Mouse (Mus musculus): ENCODE results near the gene Reep1.

The Reep1 gene

DNA sequence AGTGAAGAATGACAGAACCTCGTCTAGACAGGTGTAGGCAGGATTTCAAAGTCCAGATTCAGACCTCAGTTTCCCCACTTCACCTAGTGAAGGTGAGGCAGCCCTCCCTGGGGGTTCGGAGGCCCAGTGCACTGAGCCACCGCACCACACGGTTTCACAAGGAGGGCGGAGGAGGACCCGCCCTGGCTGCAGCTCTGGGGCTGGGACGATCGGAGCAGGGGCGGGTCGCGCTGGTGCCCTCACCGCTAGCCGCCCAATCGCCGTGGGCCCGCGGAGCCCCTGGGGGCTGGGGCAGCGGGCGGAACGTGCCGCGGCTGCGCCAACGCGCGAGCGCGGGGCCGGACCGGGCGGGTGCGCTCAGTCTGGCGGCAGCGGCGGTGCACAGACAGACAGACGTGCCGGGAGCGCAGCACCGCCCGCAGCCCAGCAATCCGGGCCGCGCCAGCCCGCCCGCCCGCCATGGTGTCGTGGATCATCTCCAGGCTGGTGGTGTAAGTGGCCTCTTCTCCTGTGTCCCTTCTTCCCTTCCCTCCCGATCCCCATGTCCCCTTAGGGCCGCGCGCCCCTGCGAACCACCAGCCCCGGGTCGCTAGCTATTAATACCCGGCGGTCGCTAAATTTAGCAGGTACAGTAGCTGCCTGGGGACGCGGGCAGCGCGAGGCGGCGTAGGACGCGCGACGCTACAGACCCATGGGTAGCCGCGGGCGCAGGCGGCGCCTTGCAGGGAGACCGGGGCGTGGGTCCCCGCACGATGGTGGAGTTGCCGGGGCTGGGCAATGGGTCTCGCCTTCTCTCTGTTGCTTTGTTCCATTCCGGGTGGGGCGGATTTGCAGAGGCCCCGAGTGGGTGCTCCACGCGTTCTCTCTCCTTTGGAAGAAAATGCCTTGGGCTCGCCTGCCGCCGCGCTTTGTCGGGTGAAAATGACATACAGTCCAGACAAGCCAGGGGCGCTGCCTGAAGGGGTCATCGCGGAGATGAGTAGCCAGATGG lies at the start of gene Reep1:
Gene Reep1, plus strand, starts transcription at position 51 of the 991 bp plus-strand sequence.
- DNase-seq (ENCODE audit: low spot score), result peak; percentile 39

DNA sequence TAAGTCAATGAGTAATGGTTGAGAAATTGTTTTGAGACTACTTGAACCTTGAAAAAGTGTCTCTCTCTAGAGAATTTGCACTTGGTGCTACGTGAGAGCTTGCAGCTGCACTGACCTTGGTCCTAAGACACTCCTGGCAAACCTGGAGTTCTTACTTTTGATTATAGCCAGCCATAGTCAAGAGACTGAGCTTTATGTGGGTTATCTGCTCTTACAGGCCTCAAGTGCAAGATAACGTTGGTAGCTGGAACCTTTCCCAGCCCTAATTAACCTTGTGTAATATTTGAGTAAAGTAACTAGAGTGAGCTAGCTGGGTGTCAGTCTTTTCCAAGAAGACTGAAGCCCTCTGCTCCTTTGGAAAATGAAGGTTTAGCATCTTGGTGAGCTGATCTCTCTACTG lies 49.1 kb upstream of the Reep1 start:
- no peak for DNase-seq (ENCODE audit: low spot score)

DNA sequence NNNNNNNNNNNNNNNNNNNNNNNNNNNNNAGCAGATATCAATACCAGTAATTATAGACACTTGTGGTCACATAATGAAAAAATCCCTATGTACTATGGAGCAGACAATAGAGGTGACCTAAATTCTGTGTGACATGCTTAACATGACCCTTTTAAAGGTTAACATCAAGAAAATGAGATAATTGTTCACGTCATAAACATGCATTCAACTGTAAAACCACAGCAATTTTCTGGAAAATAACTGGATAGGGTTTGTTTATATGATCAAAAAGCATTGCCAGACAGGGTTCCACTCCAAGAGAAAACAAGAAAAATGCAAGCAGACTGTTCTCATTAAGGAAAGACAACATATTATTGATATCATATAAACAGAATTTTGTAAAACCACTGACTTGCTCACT lies 42.9 kb upstream of the Reep1 start:
- DNase-seq (ENCODE audit: low spot score), result no peak

DNA sequence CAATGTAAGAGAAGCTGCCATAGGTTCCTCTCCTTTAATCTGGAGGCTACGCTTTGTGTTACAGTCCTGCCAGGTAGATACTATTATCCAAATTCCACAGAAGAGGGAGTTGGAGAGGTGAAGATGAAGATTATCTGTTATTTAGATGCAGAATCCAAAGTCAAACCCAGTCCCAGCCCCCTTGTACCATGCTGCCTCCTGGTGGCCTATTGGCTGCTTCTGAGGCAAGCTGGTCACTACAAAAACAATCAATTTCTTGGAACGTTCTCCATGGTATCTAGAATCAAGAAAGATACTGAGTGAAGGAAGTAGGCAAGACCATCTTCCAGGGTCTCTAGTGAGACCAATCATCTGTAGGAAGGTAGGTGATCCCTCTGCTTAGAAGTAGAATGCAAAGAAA lies 34.2 kb upstream of the Reep1 start:
- no peak for DNase-seq (ENCODE audit: low spot score)

DNA sequence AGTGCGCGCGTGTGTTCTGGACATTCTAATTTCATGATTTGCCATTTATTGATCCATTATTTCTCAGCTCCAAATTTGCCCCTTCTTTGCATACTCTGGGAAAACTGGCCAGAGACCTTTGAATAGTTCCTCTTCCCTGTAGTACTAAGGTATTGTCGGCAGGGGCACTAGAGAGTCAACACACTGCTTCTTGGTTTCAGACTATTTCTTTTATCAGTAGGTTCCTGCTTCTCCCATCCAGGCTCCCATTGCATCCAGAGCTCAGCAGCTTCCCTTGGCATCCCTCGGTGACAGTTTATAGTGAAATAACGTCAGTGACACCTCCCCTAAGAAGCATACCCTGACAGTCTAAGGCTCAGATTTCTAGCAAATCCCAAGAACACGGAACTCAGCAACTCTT lies 28.5 kb upstream of the Reep1 start:
- DNase-seq (ENCODE audit: low spot score), result no peak

DNA sequence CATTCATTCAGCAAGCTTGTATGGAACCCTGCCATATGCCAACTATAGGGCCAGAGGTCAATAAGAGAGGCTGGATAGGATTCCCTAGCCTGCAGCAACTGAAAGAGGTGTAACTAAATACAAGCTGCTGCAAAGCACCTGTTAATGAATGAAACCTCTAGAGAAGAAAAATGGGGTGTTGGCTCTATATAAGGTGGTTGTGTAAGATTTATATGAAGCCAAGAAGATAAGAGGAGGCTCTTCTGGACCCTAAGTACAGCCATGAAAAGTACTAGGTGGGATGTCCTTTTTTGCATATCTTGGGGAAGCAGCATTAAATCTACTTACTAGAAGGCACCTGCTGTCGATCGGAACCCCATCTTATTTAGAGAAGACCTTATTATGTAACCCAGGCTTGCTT lies 12.2 kb upstream of the Reep1 start:
- no peak for DNase-seq (ENCODE audit: low spot score)

DNA sequence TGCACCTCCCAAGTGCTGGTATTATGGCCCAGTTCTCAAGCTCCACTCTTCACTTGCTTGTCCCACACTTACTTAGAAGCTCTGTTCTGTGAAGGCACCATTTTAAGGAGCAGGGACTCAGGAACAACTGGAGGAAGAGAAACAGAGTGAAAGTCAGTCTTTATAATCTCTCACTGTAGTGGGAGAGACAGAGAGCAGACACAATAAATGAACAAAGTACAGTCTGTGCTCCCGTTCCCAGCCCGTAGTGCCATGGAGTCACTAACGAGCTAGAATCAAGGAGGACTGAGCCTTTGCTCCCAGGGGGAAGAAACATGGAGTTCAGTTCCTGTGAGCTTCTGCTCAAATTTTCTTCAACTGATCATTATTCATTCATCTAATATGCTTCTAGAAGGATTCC lies 11.8 kb upstream of the Reep1 start:
- DNase-seq (ENCODE audit: low spot score), result no peak

DNA sequence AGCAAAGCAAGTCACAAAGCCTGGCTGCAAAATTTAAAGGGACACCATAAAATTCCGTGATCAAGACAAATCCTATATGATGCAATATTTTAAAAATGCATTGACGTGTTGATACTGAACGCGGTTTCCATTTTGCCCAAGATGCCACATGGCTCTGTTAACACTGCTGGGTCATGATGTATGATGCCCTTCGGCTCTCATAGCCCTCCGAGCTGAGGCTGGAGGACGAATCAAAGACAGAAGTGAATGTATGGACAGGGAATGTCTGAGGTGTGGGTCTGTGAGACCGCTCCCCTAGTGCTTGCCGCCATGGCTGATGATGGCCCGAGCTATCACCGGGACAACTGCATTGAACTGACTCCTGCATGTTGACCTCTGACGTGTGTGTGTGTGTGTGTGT lies 490 bp upstream of the Reep1 start:
- DNase-seq (ENCODE audit: low spot score), result no peak

DNA sequence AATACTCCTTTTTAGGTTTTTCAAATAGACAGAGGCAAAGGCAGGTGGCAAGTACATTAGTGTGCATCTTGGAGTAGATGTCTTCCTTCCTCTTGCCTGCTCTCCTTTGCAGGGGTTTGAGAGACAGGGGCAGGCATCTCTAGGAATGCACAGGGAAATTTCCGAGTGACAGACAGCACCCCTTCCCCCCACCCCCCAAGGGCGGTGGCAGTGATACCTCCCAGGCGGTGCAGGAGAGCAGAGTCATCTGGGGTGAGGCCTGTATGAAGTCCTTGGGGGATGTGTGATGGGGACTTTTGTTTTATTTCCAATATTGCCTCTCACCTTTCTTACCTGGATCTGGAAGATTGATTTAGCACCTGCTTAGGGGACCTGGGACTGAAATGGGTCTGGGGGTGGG lies 1.2 kb downstream of the Reep1 start:
- no peak for DNase-seq (ENCODE audit: low spot score)

DNA sequence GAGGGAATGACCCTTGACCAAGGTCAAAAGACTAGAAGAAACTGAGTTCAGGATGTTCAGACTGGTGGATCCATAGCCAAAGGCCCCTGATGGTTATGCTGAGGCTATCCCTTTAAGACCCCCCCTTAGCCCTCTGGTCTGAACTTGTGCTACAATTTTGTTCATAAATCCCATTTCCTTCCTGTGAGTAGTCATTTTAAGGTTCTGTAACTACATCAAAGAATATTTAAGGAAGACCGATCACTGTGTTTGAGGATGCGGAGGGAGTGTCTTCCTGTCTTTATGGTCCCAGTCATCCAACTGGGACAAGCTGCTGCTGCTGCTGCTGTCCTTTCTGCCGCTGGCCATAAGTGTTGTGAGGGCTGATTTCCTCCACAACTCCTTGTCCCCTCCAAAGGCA lies 3.0 kb downstream of the Reep1 start:
- DNase-seq (ENCODE audit: low spot score), result no peak

DNA sequence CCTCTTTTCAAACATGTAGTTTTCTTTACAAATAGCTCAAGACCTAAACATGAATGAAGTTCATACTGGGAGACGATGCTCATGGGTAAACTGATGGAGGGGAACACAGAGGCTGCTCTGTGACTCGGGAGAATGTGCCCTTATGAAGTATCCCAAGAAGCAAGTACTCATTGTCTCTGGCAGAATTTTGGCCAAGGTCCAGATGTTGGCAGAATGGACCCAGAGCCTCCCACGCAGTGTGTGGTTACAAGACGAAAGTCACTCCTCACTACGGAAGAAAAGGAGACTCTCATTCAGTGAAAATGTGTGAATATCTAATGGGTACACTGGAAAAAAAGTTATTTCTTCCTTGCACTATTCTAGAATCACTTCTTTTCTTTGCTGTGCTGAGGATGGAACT lies 3.8 kb downstream of the Reep1 start:
- no peak for DNase-seq (ENCODE audit: low spot score)

DNA sequence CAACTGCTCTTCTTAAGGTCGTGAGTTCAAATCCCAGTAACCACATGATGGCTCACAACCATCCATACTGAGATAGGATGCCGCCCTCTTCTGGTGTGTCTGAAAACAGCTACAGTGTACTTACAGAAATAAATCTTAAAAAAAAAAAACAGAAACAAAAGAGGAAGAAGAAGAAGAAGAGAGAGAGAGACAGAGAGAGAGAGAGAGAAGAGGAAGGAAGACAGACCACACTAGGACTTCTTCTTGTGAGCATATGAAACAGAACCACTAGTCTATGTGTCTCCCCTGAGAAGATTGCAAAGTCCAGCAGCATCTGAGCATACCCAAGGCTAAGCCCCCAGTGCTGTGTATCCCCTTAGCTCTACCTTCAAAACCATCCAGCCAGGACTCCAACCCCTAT lies 6.2 kb downstream of the Reep1 start:
- DNase-seq (ENCODE audit: low spot score), result no peak

DNA sequence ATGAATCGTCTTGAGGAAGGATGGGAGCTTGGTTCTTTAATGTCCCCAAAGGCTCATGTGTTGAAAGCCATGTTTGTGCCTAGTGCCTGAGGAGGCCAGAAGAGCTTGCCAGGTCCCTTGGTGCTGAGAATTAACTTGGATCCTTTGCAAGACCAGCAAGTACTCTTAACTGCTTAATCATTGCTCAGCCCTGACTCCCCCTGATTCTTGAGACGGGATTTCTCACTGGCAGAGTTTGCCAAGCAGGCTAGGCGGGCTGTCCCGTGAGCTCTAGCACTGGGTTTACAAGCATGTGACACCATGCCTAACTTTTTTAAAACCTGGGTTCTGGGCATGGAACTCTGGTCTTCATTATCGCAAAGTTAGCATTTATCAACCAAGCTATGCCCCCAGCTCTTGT lies 7.6 kb downstream of the Reep1 start:
- no peak for DNase-seq (ENCODE audit: low spot score)

DNA sequence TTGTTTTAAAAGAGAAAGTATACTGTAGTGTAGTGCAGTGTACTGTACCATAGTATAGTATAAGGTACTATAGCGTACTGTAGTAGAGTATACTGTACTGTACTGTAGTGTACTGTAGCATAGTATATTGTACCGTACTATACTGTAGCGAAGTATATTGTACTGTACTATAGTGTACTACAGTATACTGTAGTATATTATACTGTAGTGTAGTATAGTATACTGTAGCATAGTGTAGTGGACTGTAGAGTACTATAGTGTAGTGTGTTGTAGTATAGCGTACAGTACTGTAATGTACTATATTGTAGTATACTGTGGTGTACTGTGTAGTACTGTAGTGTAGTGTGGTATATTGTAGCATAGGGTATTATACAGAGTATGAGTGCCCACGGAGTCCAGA lies 9.1 kb downstream of the Reep1 start:
- DNase-seq (ENCODE audit: low spot score), result no peak

DNA sequence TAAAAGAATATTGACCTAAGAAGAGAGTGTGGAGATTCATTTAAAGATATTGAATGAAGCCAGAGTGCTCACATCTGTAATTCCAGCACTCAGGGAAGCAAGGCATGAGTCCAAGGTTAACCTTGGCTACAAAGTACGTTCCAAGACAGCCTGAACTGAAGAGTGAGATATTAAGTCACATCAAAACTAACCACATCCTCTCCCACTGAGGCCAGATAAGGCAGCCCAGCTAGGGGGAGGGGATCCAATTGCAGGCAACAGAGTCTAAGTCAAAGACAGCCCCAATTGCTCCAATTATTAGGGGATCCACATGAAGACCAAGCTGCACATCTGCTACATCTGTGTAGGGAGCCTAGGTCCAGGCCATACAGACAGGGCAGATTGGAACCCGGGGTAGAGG lies 11.0 kb downstream of the Reep1 start:
- no peak for DNase-seq (ENCODE audit: low spot score)

DNA sequence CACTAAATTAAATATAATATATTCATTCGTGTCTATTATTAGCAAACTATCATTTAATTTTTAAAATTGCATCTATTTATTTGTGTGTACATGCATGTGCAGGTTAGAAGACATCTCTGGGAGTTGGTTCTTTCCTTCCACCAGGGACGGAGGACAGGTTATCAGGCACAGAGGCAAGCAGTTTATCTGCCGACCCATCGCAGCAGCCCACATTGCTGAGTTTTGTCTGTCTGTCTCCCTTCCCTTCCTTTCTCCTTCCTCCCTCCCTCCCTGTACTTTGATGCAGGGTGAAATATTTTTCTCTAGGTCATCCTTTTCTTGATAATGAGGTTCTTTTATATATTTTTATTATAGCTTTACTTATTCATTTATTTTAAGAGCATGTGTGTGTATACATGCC lies 11.9 kb downstream of the Reep1 start:
- DNase-seq (ENCODE audit: low spot score), result no peak

DNA sequence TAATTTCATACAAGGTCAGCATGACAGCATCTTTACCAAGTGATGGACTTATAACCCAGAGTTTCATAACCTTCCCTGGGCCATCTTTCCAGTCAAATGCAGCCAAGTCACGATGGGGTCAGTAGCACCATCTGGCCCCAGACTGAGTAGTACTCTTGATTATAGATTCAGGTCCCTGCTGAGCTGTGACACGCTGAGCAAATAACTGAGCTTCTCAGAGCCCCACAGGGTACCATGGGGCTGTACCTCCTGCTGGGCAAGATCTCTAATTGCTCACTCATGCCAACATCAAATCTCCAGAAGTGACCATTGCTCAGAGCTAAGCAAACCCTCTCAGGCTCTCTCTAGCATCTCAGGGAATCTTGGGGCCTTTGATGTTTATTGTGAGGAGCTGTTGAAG lies 15.6 kb downstream of the Reep1 start:
- DNase-seq (ENCODE audit: low spot score), result no peak

DNA sequence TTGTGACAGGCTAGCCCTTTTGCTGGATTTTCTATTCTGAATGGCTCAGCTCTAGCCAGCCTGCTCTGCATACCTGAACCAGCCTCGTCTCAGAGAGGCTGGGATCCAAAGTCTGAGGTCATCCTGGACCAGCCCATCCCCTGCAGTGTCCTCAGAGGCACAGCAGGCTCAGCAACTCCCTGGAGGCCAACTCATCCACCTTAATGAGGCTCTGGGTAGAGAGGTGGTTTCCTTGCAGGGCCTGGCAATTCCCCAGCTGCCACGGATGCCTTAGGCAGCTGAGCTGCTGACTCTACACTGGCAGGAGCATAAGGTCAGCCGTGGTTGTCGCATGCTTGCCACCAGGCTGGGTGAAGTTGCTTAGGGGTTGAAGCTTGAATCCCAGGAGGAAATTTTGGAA lies 16.2 kb downstream of the Reep1 start:
- no peak for DNase-seq (ENCODE audit: low spot score)

DNA sequence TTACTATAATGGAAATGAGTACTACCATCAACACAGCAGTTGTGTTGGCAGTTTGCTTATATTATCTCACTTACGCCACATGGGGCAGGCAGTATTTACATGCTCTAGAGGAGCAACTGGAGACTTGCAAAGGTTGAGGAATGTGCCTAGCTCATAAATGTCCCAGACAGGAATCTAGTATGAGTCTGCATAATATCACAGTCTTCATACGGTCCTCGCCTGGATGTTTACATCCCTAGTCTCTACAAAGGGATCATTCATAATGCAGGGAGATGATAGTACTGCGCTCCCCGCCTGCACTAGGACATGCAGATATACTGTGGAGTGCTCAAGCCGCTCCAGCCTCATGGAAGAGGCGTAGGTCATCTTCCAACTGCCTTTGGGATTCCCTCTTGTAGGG lies 19.3 kb downstream of the Reep1 start:
- no peak for DNase-seq (ENCODE audit: low spot score)

DNA sequence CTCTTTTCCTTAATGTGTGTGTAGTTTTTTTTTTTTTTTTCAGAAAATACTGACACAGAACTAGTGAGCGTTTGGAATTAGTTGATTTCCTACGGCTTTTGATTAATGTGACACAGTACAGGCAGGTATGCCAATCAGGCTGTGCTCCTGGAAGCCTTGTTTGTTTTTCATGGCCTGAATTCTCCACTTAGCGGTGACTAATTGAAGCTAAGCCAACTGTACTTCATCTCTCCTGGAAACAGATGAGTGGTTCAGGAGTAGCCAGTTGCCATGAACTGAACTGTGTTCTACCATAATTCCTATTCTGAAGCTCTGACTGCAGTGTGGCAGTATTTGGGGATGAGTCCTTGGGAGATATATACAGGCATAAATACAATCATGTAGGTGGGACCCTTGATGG lies 20.9 kb downstream of the Reep1 start:
- no peak for DNase-seq (ENCODE audit: low spot score)

DNA sequence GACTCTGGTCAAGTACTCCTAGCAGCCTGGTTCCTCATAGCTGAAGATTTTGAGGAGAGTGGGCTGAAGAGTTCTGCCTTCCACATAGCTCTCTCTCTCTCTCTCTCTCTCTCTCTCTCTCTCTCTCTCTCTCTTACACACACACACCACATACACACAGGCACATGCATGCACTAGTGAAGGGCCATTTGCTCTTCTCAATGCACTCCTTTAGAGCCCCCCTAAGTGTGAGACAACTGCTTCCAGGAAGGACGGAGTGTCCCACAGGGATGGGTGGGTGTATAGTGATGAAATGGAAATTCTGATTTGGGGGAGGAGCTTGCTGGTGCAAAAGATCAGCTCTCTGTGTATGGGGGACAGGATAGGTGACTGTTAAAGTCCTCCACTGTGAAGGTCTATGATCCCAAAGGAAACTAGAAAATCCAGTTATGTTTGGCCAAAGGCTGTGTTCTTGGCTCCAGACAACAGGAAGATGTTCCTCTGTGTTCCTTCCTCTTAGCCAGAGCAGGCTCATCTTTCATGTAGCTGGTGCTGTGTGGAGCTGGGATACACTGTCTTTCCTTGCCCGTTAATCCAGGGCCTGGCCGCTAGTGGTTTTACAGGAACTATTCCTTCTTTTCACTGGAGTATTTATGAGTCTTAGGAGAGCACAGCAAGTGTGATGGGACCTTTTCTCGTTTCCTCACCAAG lies 27.7 kb downstream of the Reep1 start:
- no peak for DNase-seq (ENCODE audit: low spot score)

DNA sequence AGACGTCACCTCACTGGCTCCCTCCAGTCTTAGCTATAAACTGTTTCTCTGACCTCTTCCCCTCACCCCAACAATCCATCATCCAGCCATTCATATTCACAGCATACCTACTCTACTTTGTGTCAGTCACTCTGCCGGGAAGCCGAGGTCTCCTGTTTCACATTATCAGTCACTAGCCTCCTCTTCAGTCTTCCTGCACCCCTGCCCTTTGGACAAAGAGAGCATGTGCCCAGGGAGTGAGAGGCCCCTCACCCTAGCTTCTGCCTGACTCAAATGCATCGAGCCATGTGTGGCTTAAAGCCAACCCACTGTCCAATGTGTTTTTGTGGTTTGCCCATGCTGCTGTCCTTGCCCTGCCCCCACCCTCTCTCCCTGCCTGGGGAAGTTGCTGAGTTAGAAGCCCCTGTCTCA lies 28.2 kb downstream of the Reep1 start:
- DNase-seq (ENCODE audit: low spot score), result no peak

DNA sequence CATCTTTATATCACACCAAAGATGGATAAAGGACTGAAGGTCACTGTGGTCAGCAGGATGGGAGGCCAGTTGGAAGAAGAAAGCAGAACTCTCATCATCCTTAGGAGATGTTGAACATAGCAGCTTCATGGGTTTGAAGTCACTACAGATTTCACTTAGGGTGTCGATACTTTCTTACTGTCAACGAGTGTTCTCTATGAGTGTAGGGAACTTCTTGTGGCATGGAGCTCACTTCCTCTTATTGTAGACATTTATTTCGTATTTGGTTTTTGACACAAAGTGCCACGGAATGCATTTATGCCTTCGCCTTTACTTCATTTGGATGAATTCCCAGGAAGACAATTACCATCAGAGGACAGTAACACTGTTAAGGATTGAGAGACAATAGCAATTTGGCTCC lies 28.7 kb downstream of the Reep1 start:
- no peak for DNase-seq (ENCODE audit: low spot score)

DNA sequence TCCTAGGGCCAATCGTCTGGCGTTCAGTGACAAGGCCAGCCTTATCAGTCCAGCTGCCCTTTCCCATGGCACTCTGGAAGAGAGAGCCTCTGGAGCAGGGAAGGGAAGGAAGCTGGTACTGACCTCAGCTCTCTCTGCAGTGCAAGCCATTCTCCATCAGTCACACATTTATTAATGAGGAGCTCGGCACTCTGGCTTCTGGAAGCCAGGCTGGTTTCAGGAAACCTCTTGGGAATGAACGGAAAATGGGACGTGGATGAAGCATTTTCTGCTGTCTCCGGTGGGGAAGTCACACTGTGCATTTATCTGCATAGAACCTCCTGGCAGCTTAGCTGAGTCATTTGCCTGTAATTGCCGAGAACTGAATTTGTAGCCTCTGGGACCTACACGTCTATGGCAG lies 29.8 kb downstream of the Reep1 start:
- DNase-seq (ENCODE audit: low spot score), result no peak

Data from left cerebral cortex, adult 11 months (tissue).